Mouse (Mus musculus) cerebellum, adult 2 months (tissue): ENCODE measurements at regions not wholly inside any gene's neighbourhood (a gene's known extent, or its start where the extent isn't known, plus 50 kb on each side); places are given as distances from the start of the nearest gene placed in this dataset.

Experiments
- CTCF ChIP-seq: fragments of 200-500 bp; IDR thresholded peaks from 2 replicates; pipeline ENCODE4 v1.5.1; 2011; ENCODE audit warnings: low read depth, mild to moderate bottlenecking, control low read depth, low read length, moderate library complexity, borderline replicate concordance; ENCODE audit not compliant: insufficient read depth
- POLR2A ChIP-seq: fragments of 200-500 bp; IDR thresholded peaks from 2 replicates; pipeline ENCODE4 v1.6.1; 2011; ENCODE audit warnings: low read length, control low read depth, borderline replicate concordance; ENCODE audit not compliant: insufficient read depth

DNA sequence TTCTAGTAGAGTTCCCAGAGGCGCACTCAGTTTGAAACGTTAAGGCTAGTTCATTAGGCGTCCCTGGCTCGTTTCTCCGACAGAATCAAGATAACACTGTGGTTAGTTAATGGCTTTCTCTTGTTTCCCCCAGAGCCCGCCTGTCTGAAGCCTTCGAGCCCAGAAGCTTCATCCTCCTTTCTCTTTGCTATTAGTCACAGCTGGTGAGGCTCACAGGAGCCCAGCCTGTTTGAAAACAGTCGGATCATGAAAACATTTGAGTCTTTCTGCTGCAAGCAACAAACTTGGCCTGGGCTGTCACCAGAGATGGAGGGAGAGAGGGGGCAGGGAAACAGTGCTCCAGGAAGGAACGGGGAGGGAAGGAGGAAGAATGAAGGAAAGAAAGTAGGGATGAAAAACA is 711.0 kb downstream of the Nr2f2 start:
- no peak for TF ChIP-seq POLR2A
- no peak for TF ChIP-seq CTCF
